Mouse (Mus musculus): ENCODE data around the gene Tfcp2l1. TPM values are rescaled to one million over a fixed set of nuclear protein-coding genes. Genes with fewer than 3 reads are reported as not detected.
"Not testable (repeated sequence)": the region's sequence is repeated elsewhere in the genome, so short reads cannot be mapped to it uniquely, and the experiment has no call there.

Gene Tfcp2l1
- 0.09 and 0.43 TPM in 2 replicates for polyA plus RNA-seq (2016; fragmentation: Nextera tagmentation; extraction: Ambion mirVana)

GRCm38 (mm10) chr1:118627781-118628464, at the start of gene Tfcp2l1:
Tfcp2l1 (plus strand) TSS chr1:118627945.
- Histone ChIP-seq H3K27ac (replicated peaks) (no peak within 1 kb of the TSS), H3K27me3 (peaks cover 38% of the 10 kb centered on the region), H3K9me3 (no peaks in the 10 kb centered on the region), H3K4me3 (peak within 1 kb of the TSS; percentile 55), H3K4me1 (0 out of 2 replicates have a peak, but pooled peaks cover 14% of the 10 kb centered on the region), H3K4me2 (replicated peaks) (peak within 1 kb of the TSS; percentile 94), H3K9ac (replicated peaks) (peak within 1 kb of the TSS; percentile 44), H3K36me3 (no peaks in the 10 kb centered on the region)
- under 1% methylated on average over 48 of the region's 48 CpGs for WGBS
- ATAC-seq (ENCODE audit: low FRiP score, low read depth) = peak; percentile 87

- 92% methylated on average over 2 of the region's 2 CpGs for WGBS
- no peak overlapping the region for H3K27ac ChIP-seq (replicated peaks)
- H3K9me3 ChIP-seq = no peaks in the 10 kb centered on the region
- ATAC-seq (ENCODE audit: low FRiP score, low read depth) = no peak
- H3K4me1 ChIP-seq = no peaks in the 10 kb centered on the region
- no peaks in the 10 kb centered on the region for H3K27me3 ChIP-seq
- no peak overlapping the region for H3K4me3 ChIP-seq
- H3K36me3 ChIP-seq = peaks cover 50% of the 10 kb centered on the region
- H3K9ac ChIP-seq (replicated peaks) = no peak overlapping the region
- H3K4me2 ChIP-seq (replicated peaks) = no peak overlapping the region
These were observed 47.5 kb upstream of the Tfcp2l1 start for GRCm38 (mm10) chr1:118580174-118580702.

- Histone ChIP-seq H3K27me3 (no peaks in the 10 kb centered on the region), H3K4me2 (replicated peaks) (no peak overlapping the region), H3K9ac (replicated peaks) (no peak overlapping the region), H3K9me3 (no peaks in the 10 kb centered on the region), H3K4me3 (no peak overlapping the region), H3K4me1 (no peaks in the 10 kb centered on the region), H3K27ac (replicated peaks) (no peak overlapping the region), H3K36me3 (peaks cover 41% of the 10 kb centered on the region)
- ATAC-seq (ENCODE audit: low FRiP score, low read depth) = no peak
- WGBS = 98% methylated on average over 8 of the region's 8 CpGs
These were observed 46.6 kb upstream of the Tfcp2l1 start for GRCm38 (mm10) chr1:118581179-118581578.

- Histone ChIP-seq H3K9ac (replicated peaks) (no peak overlapping the region), H3K4me1 (no peaks in the 10 kb centered on the region), H3K4me2 (replicated peaks) (no peak overlapping the region), H3K27ac (replicated peaks) (no peak overlapping the region), H3K27me3 (no peaks in the 10 kb centered on the region), H3K36me3 (peaks cover 54% of the 10 kb centered on the region), H3K4me3 (no peak overlapping the region), H3K9me3 (no peaks in the 10 kb centered on the region)
- 52% methylated on average over 5 of the region's 5 CpGs for WGBS
- ATAC-seq (ENCODE audit: low FRiP score, low read depth) = peak; percentile 27; the same call in 1 of the 2 replicates
These were observed 38.0 kb upstream of the Tfcp2l1 start for GRCm38 (mm10) chr1:118589721-118590120.

- Histone ChIP-seq H3K27me3 (no peaks in the 10 kb centered on the region), H3K9ac (replicated peaks) (no peak overlapping the region), H3K27ac (replicated peaks) (no peak overlapping the region), H3K4me2 (replicated peaks) (no peak overlapping the region), H3K4me1 (no peaks in the 10 kb centered on the region), H3K36me3 (peaks cover 82% of the 10 kb centered on the region), H3K4me3 (no peak overlapping the region), H3K9me3 (no peaks in the 10 kb centered on the region)
- ATAC-seq (ENCODE audit: low FRiP score, low read depth) = no peak
- 93% methylated on average over 4 of the region's 4 CpGs for WGBS
These were observed 34.8 kb upstream of the Tfcp2l1 start for GRCm38 (mm10) chr1:118592933-118593332.

GRCm38 (mm10) chr1:118595395-118595794, 32.4 kb upstream of the Tfcp2l1 start:
- no peak for ATAC-seq (ENCODE audit: low FRiP score, low read depth)
- Histone ChIP-seq H3K9ac (replicated peaks) (no peak overlapping the region), H3K36me3 (peaks cover 93% of the 10 kb centered on the region), H3K27ac (replicated peaks) (no peak overlapping the region), H3K27me3 (no peaks in the 10 kb centered on the region), H3K4me1 (no peaks in the 10 kb centered on the region), H3K4me3 (no peak overlapping the region), H3K4me2 (replicated peaks) (no peak overlapping the region), H3K9me3 (no peaks in the 10 kb centered on the region)
- 90% methylated on average over 2 of the region's 2 CpGs for WGBS

GRCm38 (mm10) chr1:118597475-118598213, 30.1 kb upstream of the Tfcp2l1 start:
- WGBS = 89% methylated on average over 2 of the region's 2 CpGs
- H3K4me1 ChIP-seq = no peaks in the 10 kb centered on the region
- no peak overlapping the region for H3K4me3 ChIP-seq
- H3K27me3 ChIP-seq = no peaks in the 10 kb centered on the region
- no peaks in the 10 kb centered on the region for H3K9me3 ChIP-seq
- H3K9ac ChIP-seq (replicated peaks) = no peak overlapping the region
- no peak overlapping the region for H3K27ac ChIP-seq (replicated peaks)
- H3K36me3 ChIP-seq = peaks cover 93% of the 10 kb centered on the region
- H3K4me2 ChIP-seq (replicated peaks) = no peak overlapping the region
- no peak for ATAC-seq (ENCODE audit: low FRiP score, low read depth)

- no peak overlapping the region for H3K4me3 ChIP-seq
- ATAC-seq (ENCODE audit: low FRiP score, low read depth) = no peak
- no peak overlapping the region for H3K27ac ChIP-seq (replicated peaks)
- H3K27me3 ChIP-seq = no peaks in the 10 kb centered on the region
- H3K4me1 ChIP-seq = no peaks in the 10 kb centered on the region
- no peak overlapping the region for H3K9ac ChIP-seq (replicated peaks)
- H3K4me2 ChIP-seq (replicated peaks) = no peak overlapping the region
- peaks cover 93% of the 10 kb centered on the region for H3K36me3 ChIP-seq
- WGBS = 82% methylated on average over 3 of the region's 3 CpGs
- H3K9me3 ChIP-seq = no peaks in the 10 kb centered on the region
These were observed 29.4 kb upstream of the Tfcp2l1 start for GRCm38 (mm10) chr1:118598339-118598738.

- Histone ChIP-seq H3K4me1 (no peaks in the 10 kb centered on the region), H3K36me3 (peaks cover 27% of the 10 kb centered on the region), H3K4me3 (no peak overlapping the region), H3K4me2 (replicated peaks) (no peak overlapping the region), H3K27me3 (no peaks in the 10 kb centered on the region), H3K27ac (replicated peaks) (no peak overlapping the region), H3K9me3 (no peaks in the 10 kb centered on the region), H3K9ac (replicated peaks) (no peak overlapping the region)
- WGBS = 90% methylated on average over 3 of the region's 3 CpGs
- ATAC-seq (ENCODE audit: low FRiP score, low read depth) = no peak
These were observed 14.0 kb upstream of the Tfcp2l1 start for GRCm38 (mm10) chr1:118613631-118614183.

GRCm38 (mm10) chr1:118621055-118621454, 6.7 kb upstream of the Tfcp2l1 start:
- H3K4me2 ChIP-seq (replicated peaks); H3K36me3 ChIP-seq; H3K27ac ChIP-seq (replicated peaks); H3K27me3 ChIP-seq; ATAC-seq (ENCODE audit: low FRiP score, low read depth); H3K9me3 ChIP-seq; H3K4me1 ChIP-seq; H3K4me3 ChIP-seq; H3K9ac ChIP-seq (replicated peaks): not testable (repeated sequence)
- 87% methylated on average over 5 of the region's 5 CpGs for WGBS

GRCm38 (mm10) chr1:118622857-118623256, 4.9 kb upstream of the Tfcp2l1 start:
- Histone ChIP-seq H3K27ac (replicated peaks) (no peak overlapping the region), H3K9me3 (no peaks in the 10 kb centered on the region), H3K4me3 (no peak overlapping the region), H3K9ac (replicated peaks) (no peak overlapping the region), H3K27me3 (peaks cover 23% of the 10 kb centered on the region), H3K36me3 (no peaks in the 10 kb centered on the region), H3K4me2 (replicated peaks) (no peak overlapping the region), H3K4me1 (0 out of 2 replicates have a peak, but pooled peaks cover 6% of the 10 kb centered on the region)
- 63% methylated on average over 3 of the region's 3 CpGs for WGBS
- no peak for ATAC-seq (ENCODE audit: low FRiP score, low read depth)

- Histone ChIP-seq H3K9me3 (no peaks in the 10 kb centered on the region), H3K4me3 (no peak overlapping the region), H3K27me3 (peaks cover 38% of the 10 kb centered on the region), H3K27ac (replicated peaks) (no peak overlapping the region), H3K4me2 (replicated peaks) (no peak overlapping the region), H3K36me3 (no peaks in the 10 kb centered on the region), H3K9ac (replicated peaks) (no peak overlapping the region), H3K4me1 (0 out of 2 replicates have a peak, but pooled peaks cover 14% of the 10 kb centered on the region)
- 20% methylated on average over 6 of the region's 6 CpGs for WGBS
- ATAC-seq (ENCODE audit: low FRiP score, low read depth) = no peak
These were observed 2.3 kb upstream of the Tfcp2l1 start for GRCm38 (mm10) chr1:118625461-118625860.
